Mouse (Mus musculus): Measurements from ENCODE around the gene Cbarp. TPM values are rescaled to one million over a fixed set of nuclear protein-coding genes. Genes with fewer than 3 reads are reported as not detected.
A peak's percentile ranks its signal among the peaks of the same experiment; 100 is the strongest.

Gene Cbarp
- total RNA-seq, 2 experiments from 2014 or later, result 2.2 to 2.7 TPM

GRCm38 (mm10) chr10:80102216-80102915, 38.3 kb downstream of the Cbarp start:
- DNase-seq (ENCODE audit: low spot score in 2 of 2), result peak; percentile 79 to 90

GRCm38 (mm10) chr10:80100982-80101381, 39.7 kb downstream of the Cbarp start:
- DNase-seq (ENCODE audit: low spot score in 2 of 2), result no peak

DNA sequence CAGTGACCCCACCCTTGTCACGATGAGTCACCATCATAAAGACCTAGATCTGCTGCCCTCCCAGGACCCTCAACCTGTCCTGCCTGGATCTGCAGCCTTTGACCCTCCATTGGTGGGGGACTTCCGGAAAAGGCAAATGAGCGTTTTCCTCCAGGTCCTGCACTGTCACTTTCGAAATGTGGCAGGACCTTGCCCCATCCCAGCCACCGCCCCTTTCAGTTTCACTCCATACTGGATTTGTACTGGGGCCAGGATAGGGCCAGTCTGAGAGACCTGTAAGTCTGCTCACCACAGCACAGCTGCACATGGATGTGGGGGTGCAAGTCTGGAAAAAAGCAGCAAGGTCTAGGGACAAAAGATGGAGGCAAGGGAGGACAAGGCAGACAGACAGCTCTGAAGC, 42.0 kb downstream of the Cbarp start:
- DNase-seq (ENCODE audit: low spot score in 2 of 2), result no peak

DNA sequence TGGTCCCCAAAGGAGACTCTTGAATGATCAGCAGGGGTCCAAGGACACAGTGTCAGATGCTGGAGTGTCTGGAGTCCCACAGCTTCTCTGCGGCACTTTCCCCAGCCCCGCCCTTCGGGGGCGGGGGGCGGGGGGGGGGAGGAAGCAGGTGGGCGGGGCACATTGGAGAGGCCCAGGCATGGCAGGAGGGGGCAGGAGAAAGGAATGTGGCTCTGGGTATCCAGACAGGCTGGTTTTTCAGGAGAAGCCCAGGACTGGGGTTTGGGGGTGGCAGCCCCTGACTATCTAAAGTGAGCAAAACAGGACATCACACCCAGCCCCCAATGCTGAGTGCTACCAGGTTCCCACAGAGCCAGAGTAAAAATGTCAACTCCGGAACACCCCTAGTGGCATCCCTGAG, 43.4 kb downstream of the Cbarp start:
- no peak for DNase-seq (ENCODE audit: low spot score in 2 of 2)

DNA sequence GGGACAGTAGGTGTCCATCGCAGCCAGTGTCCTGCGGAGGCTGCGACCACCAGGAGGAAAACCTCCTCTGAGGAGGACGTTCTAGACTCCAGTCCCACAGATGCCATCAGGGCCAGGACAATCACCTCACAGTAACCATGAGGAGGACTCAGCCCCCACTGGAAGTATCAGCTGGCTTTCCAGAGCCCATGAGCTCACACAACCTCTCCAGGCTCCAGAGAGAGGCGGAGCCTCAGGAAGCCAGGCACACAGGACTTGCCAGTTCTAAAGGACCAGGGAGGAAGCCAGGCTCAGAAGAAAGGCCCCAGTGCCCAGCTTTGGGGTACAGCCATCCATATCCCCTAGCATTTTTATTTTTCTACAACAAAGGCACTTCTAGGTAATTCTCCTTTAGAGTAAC, 45.1 kb downstream of the Cbarp start:
- no peak for DNase-seq (ENCODE audit: low spot score in 2 of 2)

- no peak for DNase-seq (ENCODE audit: low spot score in 2 of 2)
These were observed 46.0 kb downstream of the Cbarp start for GRCm38 (mm10) chr10:80094684-80095083.

GRCm38 (mm10) chr10:80094085-80094484, 46.5 kb downstream of the Cbarp start:
- no peak for DNase-seq (ENCODE audit: low spot score in 2 of 2)

GRCm38 (mm10) chr10:80092690-80093089, 47.9 kb downstream of the Cbarp start:
- DNase-seq (ENCODE audit: low spot score in 2 of 2), result no peak

GRCm38 (mm10) chr10:80091527-80091926, 49.1 kb downstream of the Cbarp start:
- peak in 1 of 2 experiments; percentile 40 for DNase-seq (ENCODE audit: low spot score in 2 of 2)

GRCm38 (mm10) chr10:80089146-80089545, 51.5 kb downstream of the Cbarp start:
- no peak for DNase-seq (ENCODE audit: low spot score in 2 of 2)

- no peak for DNase-seq (ENCODE audit: low spot score in 2 of 2)
These were observed 53.2 kb downstream of the Cbarp start for GRCm38 (mm10) chr10:80087483-80087882.

- no peak for DNase-seq (ENCODE audit: low spot score in 2 of 2)
These were observed 53.8 kb downstream of the Cbarp start for GRCm38 (mm10) chr10:80086847-80087246.

DNA sequence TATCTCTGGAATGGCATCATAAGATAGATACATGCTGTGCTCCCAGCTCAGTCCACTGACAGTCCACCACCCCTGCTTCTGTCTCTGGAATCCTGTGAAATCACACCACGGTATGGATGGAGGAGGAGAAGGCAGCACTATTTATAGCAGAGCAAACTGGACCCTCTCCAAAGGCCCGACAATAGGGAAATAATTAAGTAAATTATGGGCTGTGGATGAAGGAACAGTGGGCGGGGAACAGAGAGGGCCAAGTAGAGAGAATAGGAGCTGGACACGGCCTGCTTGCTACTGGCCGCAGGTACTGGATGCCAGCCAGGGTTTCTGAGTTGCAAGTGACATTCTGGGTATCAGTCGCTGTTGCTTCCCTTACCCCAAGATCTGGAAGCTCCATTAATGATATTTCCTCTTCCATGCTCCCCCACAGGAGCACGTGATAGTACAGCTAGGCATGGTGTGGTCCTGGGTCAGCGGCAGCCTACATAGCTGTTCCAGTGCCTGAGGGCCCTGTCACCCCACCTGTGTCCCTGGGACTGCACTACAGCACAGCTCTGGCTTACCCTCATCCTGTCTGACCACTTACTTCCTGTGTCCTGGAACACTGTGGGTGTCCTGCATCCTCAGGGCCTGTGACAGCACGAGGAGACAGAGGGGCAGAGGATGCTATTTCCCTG, 55.7 kb downstream of the Cbarp start:
- DNase-seq (ENCODE audit: low spot score in 2 of 2), result peak in 1 of 2 experiments; percentile 37

GRCm38 (mm10) chr10:80081075-80081474, 59.6 kb downstream of the Cbarp start:
- no peak for DNase-seq (ENCODE audit: low spot score in 2 of 2)

Other genes with a start within 250 kb of the Cbarp start
- 100 to 1,000 TPM in 1 of 2 experiments, 10 to 100 TPM in 1; 85.8 to 154 TPM for gene Cfd, start 250.0 kb downstream of the Cbarp start, total RNA-seq (2021)
- gene Med16, start 231.9 kb downstream of the Cbarp start, total RNA-seq (2021), result 10 to 100 TPM; 39.4 to 41.1 TPM
- not detected for gene Gm26602, start 230.0 kb downstream of the Cbarp start, total RNA-seq (2021)
- under 1 TPM; 0.41 to 0.56 TPM for gene Kiss1r, start 223.9 kb downstream of the Cbarp start, total RNA-seq (2021)
- gene R3hdm4, start 219.6 kb downstream of the Cbarp start, total RNA-seq (2021), result 100 to 1,000 TPM in 1 of 2 experiments, 10 to 100 TPM in 1; 97.9 to 102 TPM
- gene Arid3a, start 213.8 kb downstream of the Cbarp start, total RNA-seq (2021), result 1 to 10 TPM; 4.5 to 4.9 TPM
- gene Wdr18, start 180.7 kb downstream of the Cbarp start, total RNA-seq (2021), result 10 to 100 TPM; 27.7 to 28.3 TPM
- under 1 TPM; 0.10 to 0.27 TPM for gene Grin3b, start 170.1 kb downstream of the Cbarp start, total RNA-seq (2021)
- 100 to 1,000 TPM; 109 to 119 TPM for gene Tmem259, start 156.5 kb downstream of the Cbarp start, total RNA-seq (2021)
- gene Cnn2, start 152.3 kb downstream of the Cbarp start, total RNA-seq (2021), result 10 to 100 TPM; 51.0 to 55.0 TPM
- gene Abca7, start 144.3 kb downstream of the Cbarp start, total RNA-seq (2021), result 1 to 10 TPM; 4.8 to 4.9 TPM
- 1 to 10 TPM; 4.0 to 4.7 TPM for gene Arhgap45, start 124.2 kb downstream of the Cbarp start, total RNA-seq (2021)
- 10 to 100 TPM; 77.3 to 77.7 TPM for gene Polr2e, start 101.0 kb downstream of the Cbarp start, total RNA-seq (2021)
- 100 to 1,000 TPM; 339 to 434 TPM for gene Gpx4, start 93.7 kb downstream of the Cbarp start, total RNA-seq (2021)
- 10 to 100 TPM; 13.0 to 13.6 TPM for gene Sbno2, start 35.3 kb downstream of the Cbarp start, total RNA-seq (2021)
- gene Stk11, start 25.0 kb downstream of the Cbarp start, total RNA-seq (2021), result 100 to 1,000 TPM; 116 to 125 TPM
- 100 to 1,000 TPM; 522 to 564 TPM for gene Atp5d, start 2.2 kb downstream of the Cbarp start, total RNA-seq (2021)
- 10 to 100 TPM; 67.7 to 74.0 TPM for gene Midn, start 7.4 kb upstream of the Cbarp start, total RNA-seq (2021)
- gene Cirbp, start 25.1 kb upstream of the Cbarp start, total RNA-seq (2021), result 100 to 1,000 TPM; 107 to 153 TPM
- 1 to 10 TPM; 3.4 to 3.8 TPM for gene 1600002K03Rik, start 32.1 kb upstream of the Cbarp start, total RNA-seq (2021)
- 1 to 10 TPM; 3.5 to 3.7 TPM for gene Efna2, start 38.6 kb upstream of the Cbarp start, total RNA-seq (2021)
- gene Mum1, start 85.6 kb upstream of the Cbarp start, total RNA-seq (2021), result 10 to 100 TPM; 61.3 to 61.5 TPM
- gene Ndufs7, start 108.3 kb upstream of the Cbarp start, total RNA-seq (2021), result 100 to 1,000 TPM; 327 to 331 TPM
- gene Gamt, start 120.2 kb upstream of the Cbarp start, total RNA-seq (2021), result 100 to 1,000 TPM; 446 to 545 TPM
- 100 to 1,000 TPM in 1 of 2 experiments, 10 to 100 TPM in 1; 98.9 to 112 TPM for gene Dazap1, start 120.7 kb upstream of the Cbarp start, total RNA-seq (2021)
- 1,000 to 10,000 TPM; 1,165 to 1,300 TPM for gene Rps15, start 151.6 kb upstream of the Cbarp start, total RNA-seq (2021)
- gene Apc2, start 155.1 kb upstream of the Cbarp start, total RNA-seq (2021), result 1 to 10 TPM in 1 of 2 experiments, under 1 TPM in 1; 0.73 to 2.1 TPM
- gene 2310011J03Rik, start 179.7 kb upstream of the Cbarp start, total RNA-seq (2021), result 10 to 100 TPM; 16.7 to 17.6 TPM
- 1 to 10 TPM; 1.0 to 1.5 TPM for gene Pcsk4, start 188.7 kb upstream of the Cbarp start, total RNA-seq (2021)
- gene Reep6, start 189.1 kb upstream of the Cbarp start, total RNA-seq (2021), result 1 to 10 TPM; 2.7 to 4.1 TPM
- gene Adamtsl5, start 207.6 kb upstream of the Cbarp start, total RNA-seq (2021), result 10 to 100 TPM; 15.5 to 16.5 TPM
- under 1 TPM in 1 of 2 experiments, not detected in 1; 0.34 TPM for gene Plk5, start 215.6 kb upstream of the Cbarp start, total RNA-seq (2021)
- 10 to 100 TPM; 17.8 to 18.9 TPM for gene Mex3d, start 246.8 kb upstream of the Cbarp start, total RNA-seq (2021)

Measured in gastrocnemius, postnatal 4 days (tissue).